Mouse (Mus musculus): ENCODE results near the gene Pgs1.

- no peak for TF ChIP-seq TAL1 (IDR thresholded peaks at IDR 0.05; ENCODE audit: low read length)
- no peak for TF ChIP-seq GATA1 (IDR thresholded peaks at IDR 0.05; ENCODE audit: low read length)
These were observed 23.6 kb upstream of the Pgs1 start for GRCm38 (mm10) chr11:117962228-117963067.

Measured in erythroblast, embryonic 14.5 days (primary cell).